Mouse (Mus musculus): ENCODE results near the gene Olfr108. TPM values are rescaled to one million over a fixed set of nuclear protein-coding genes. Genes with fewer than 3 reads are reported as not detected.

Gene Olfr108
- polyA plus RNA-seq (2012; rRNA removed): not detected in 2 replicates

DNA sequence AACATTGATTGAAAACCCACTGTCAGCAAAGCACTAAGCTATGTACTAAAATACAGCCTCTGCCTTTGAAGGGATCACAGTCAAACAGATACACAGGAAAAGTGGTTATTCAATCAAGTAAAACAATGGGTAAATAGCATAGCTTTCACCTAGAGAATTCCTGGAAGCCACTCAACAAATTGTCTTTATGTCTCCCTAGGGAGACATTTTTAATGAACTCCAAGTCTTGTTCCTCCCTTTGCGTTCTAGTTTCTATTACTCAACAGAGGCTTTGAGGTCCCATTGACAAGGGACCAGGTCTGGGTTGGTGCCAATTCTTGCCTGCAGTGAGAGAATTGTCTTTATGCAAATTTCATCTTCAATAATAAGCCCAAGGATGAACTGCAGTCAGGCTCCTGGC lies at the start of gene Olfr108:
Gene Olfr108 (plus strand): TSS at position 301 of the 400 bp plus-strand sequence.
- H3K36me3 ChIP-seq (ENCODE audit: control insufficient read depth, insufficient read depth, low read length): no peaks in the 10 kb centered on the region
- no peak within 1 kb of the TSS for H3K4me3 ChIP-seq (ENCODE audit: insufficient read depth, low read depth, low read length)
- no peak for DNase-seq
- TF ChIP-seq CTCF (conservative IDR thresholded peaks at IDR 0.05; ENCODE audit: insufficient read depth, insufficient read length, low read depth, low read length): no peak
- TF ChIP-seq POLR2A (IDR thresholded peaks at IDR 0.05; ENCODE audit: low read depth, low read length): no peak
- H3K4me1 ChIP-seq (ENCODE audit: control insufficient read depth, insufficient read depth, low read length): no peaks in the 10 kb centered on the region
- H3K27ac ChIP-seq (ENCODE audit: insufficient read depth, low read depth, low read length): no peak within 1 kb of the TSS
- H3K27me3 ChIP-seq (replicated peaks; ENCODE audit: control insufficient read depth, insufficient read depth, low read length): no peaks in the 10 kb centered on the region
- 83% methylated on average over 1 of the region's 1 CpGs for WGBS

GRCm38 (mm10) chr17:37398926-37399325 lies 46.4 kb upstream of the Olfr108 start, which contains the start of gene Olfr107:
Gene Olfr107 (plus strand): TSS chr17:37399226.
- DNase-seq: no peak
- Histone ChIP-seq H3K4me1 (ENCODE audit: control insufficient read depth, insufficient read depth, low read length) (no peaks in the 10 kb centered on the region), H3K4me3 (ENCODE audit: insufficient read depth, low read depth, low read length) (no peak within 1 kb of the TSS), H3K27me3 (replicated peaks; ENCODE audit: control insufficient read depth, insufficient read depth, low read length) (no peaks in the 10 kb centered on the region), H3K36me3 (ENCODE audit: control insufficient read depth, insufficient read depth, low read length) (no peaks in the 10 kb centered on the region), H3K27ac (ENCODE audit: insufficient read depth, low read depth, low read length) (no peak within 1 kb of the TSS)
- WGBS: 74% methylated on average over 3 of the region's 3 CpGs
- TF ChIP-seq CTCF (conservative IDR thresholded peaks at IDR 0.05; ENCODE audit: insufficient read depth, insufficient read length, low read depth, low read length) (no peak), POLR2A (IDR thresholded peaks at IDR 0.05; ENCODE audit: low read depth, low read length) (no peak)

DNA sequence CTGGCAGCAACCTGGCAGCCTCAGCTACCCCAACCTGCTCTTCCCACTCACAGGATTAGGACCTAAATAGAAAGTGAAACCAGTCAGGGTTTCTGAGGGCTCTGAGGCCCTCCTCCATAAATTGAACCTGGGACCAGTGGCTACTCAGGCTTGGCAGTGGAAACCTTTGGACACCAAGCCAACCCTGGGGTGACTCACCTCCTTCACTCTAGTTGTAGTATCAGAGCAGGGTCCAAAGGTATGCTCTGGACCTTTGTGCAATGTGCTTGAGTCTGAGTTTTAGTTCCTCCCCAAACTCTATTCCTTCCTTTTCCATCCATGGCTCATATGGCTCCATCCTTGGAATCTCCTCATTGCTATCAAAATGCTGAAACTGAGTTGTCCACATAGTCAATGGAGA lies 31.9 kb upstream of the Olfr108 start:
- Histone ChIP-seq H3K36me3 (ENCODE audit: control insufficient read depth, insufficient read depth, low read length) (no peaks in the 10 kb centered on the region), H3K4me1 (ENCODE audit: control insufficient read depth, insufficient read depth, low read length) (no peaks in the 10 kb centered on the region), H3K27me3 (replicated peaks; ENCODE audit: control insufficient read depth, insufficient read depth, low read length) (no peaks in the 10 kb centered on the region), H3K4me3 (ENCODE audit: insufficient read depth, low read depth, low read length) (no peak overlapping the region), H3K27ac (ENCODE audit: insufficient read depth, low read depth, low read length) (no peak overlapping the region)
- no peak for DNase-seq
- no peak for TF ChIP-seq CTCF (conservative IDR thresholded peaks at IDR 0.05; ENCODE audit: insufficient read depth, insufficient read length, low read depth, low read length)
- TF ChIP-seq POLR2A (IDR thresholded peaks at IDR 0.05; ENCODE audit: low read depth, low read length): no peak

DNA sequence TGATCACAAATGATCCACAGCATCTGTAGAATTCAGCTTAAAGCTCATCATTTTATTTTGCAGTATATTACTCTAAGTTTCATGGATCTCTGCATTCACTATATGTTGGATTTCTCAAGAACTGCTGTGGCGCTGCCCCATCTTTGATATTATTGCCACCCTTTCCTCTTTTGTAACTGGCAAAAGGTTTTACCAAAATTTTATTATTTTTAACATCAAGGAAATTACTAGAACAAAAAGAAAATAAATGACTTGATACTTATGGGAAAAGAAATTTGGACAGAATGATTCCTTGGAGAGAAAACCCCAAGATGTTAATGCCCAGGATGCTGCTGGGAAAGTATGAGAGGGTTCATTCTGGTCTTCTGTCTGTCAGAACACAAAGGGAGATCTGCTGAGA lies 13.3 kb downstream of the Olfr108 start, which contains the start of gene Olfr109:
Gene Olfr109 (plus strand): TSS at position 301 of the 400 bp plus-strand sequence.
- H3K36me3 ChIP-seq (ENCODE audit: control insufficient read depth, insufficient read depth, low read length): no peaks in the 10 kb centered on the region
- H3K4me1 ChIP-seq (ENCODE audit: control insufficient read depth, insufficient read depth, low read length): no peaks in the 10 kb centered on the region
- DNase-seq: no peak
- no peak for TF ChIP-seq CTCF (conservative IDR thresholded peaks at IDR 0.05; ENCODE audit: insufficient read depth, insufficient read length, low read depth, low read length)
- no peak for TF ChIP-seq POLR2A (IDR thresholded peaks at IDR 0.05; ENCODE audit: low read depth, low read length)
- no peaks in the 10 kb centered on the region for H3K27me3 ChIP-seq (replicated peaks; ENCODE audit: control insufficient read depth, insufficient read depth, low read length)
- no peak within 1 kb of the TSS for H3K27ac ChIP-seq (ENCODE audit: insufficient read depth, low read depth, low read length)
- H3K4me3 ChIP-seq (ENCODE audit: insufficient read depth, low read depth, low read length): no peak within 1 kb of the TSS
- WGBS: 80% methylated on average over 1 of the region's 1 CpGs

DNA sequence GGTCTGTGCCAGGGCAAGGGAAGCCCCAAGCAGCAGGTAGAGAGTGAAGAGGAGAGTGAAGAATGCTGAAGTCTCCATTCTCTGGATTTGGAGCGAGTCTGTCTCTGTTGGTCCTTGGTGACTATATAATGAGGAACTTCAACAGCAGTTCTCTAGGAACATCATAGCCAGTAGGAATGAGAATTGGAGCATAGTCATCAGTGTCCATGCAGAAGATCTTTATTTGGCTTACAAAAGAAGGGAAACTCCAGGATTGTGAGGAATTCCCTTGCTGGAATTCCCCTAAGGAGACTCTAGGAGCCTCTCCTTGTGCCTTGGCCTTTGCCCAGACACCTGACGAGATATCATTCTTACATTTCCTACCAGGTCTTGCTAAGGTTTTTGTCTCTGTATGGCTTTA lies 38.2 kb downstream of the Olfr108 start, which contains the start of gene H2-M2:
Gene H2-M2 (minus strand): TSS at position 101 of the 400 bp plus-strand sequence.
- TF ChIP-seq CTCF (conservative IDR thresholded peaks at IDR 0.05; ENCODE audit: insufficient read depth, insufficient read length, low read depth, low read length) (no peak), POLR2A (IDR thresholded peaks at IDR 0.05; ENCODE audit: low read depth, low read length) (no peak)
- H3K4me3 ChIP-seq (ENCODE audit: insufficient read depth, low read depth, low read length): no peak within 1 kb of the TSS
- H3K4me1 ChIP-seq (ENCODE audit: control insufficient read depth, insufficient read depth, low read length): no peaks in the 10 kb centered on the region
- no peak within 1 kb of the TSS for H3K27ac ChIP-seq (ENCODE audit: insufficient read depth, low read depth, low read length)
- DNase-seq: no peak
- WGBS: 70% methylated on average over 2 of the region's 2 CpGs
- no peaks in the 10 kb centered on the region for H3K36me3 ChIP-seq (ENCODE audit: control insufficient read depth, insufficient read depth, low read length)
- H3K27me3 ChIP-seq (replicated peaks; ENCODE audit: control insufficient read depth, insufficient read depth, low read length): no peaks in the 10 kb centered on the region

GRCm38 (mm10) chr17:37491930-37492518 lies 46.7 kb downstream of the Olfr108 start, which contains the start of gene Olfr110:
Gene Olfr110 (plus strand): TSS chr17:37492468.
- H3K27ac ChIP-seq (ENCODE audit: insufficient read depth, low read depth, low read length): no peak within 1 kb of the TSS
- no peaks in the 10 kb centered on the region for H3K27me3 ChIP-seq (replicated peaks; ENCODE audit: control insufficient read depth, insufficient read depth, low read length)
- H3K4me3 ChIP-seq (ENCODE audit: insufficient read depth, low read depth, low read length): no peak within 1 kb of the TSS
- TF ChIP-seq CTCF (conservative IDR thresholded peaks at IDR 0.05; ENCODE audit: insufficient read depth, insufficient read length, low read depth, low read length): no peak
- no peak for TF ChIP-seq POLR2A (IDR thresholded peaks at IDR 0.05; ENCODE audit: low read depth, low read length)
- H3K4me1 ChIP-seq (ENCODE audit: control insufficient read depth, insufficient read depth, low read length): no peaks in the 10 kb centered on the region
- H3K36me3 ChIP-seq (ENCODE audit: control insufficient read depth, insufficient read depth, low read length): no peaks in the 10 kb centered on the region
- 50% methylated on average over 1 of the region's 1 CpGs for WGBS
- DNase-seq: peak; percentile 3

Other genes starting within 250 kb of the Olfr108 start
- gene Olfr94, start 244.5 kb upstream of the Olfr108 start, polyA plus RNA-seq (2012; rRNA removed): not detected in 2 replicates
- not detected in 2 replicates for gene Olfr95, start 232.4 kb upstream of the Olfr108 start, polyA plus RNA-seq (2012; rRNA removed)
- not detected in 2 replicates for gene Olfr96, start 225.3 kb upstream of the Olfr108 start, polyA plus RNA-seq (2012; rRNA removed)
- not detected in 2 replicates for gene Olfr97, start 208.2 kb upstream of the Olfr108 start, polyA plus RNA-seq (2012; rRNA removed)
- not detected in 2 replicates for gene Olfr98, start 181.7 kb upstream of the Olfr108 start, polyA plus RNA-seq (2012; rRNA removed)
- 4.0 and 6.0 TPM in 2 replicates for gene H2-M3, start 175.3 kb upstream of the Olfr108 start, polyA plus RNA-seq (2012; rRNA removed)
- gene Olfr99, start 162.0 kb upstream of the Olfr108 start, polyA plus RNA-seq (2012; rRNA removed): not detected in 2 replicates
- not detected in 2 replicates for gene Olfr101, start 141.2 kb upstream of the Olfr108 start, polyA plus RNA-seq (2012; rRNA removed)
- gene Olfr102, start 128.4 kb upstream of the Olfr108 start, polyA plus RNA-seq (2012; rRNA removed): not detected in 2 replicates
- not detected in 2 replicates for gene Olfr103, start 105.8 kb upstream of the Olfr108 start, polyA plus RNA-seq (2012; rRNA removed)
- not detected in 2 replicates for gene Olfr104-ps, start 85.9 kb upstream of the Olfr108 start, polyA plus RNA-seq (2012; rRNA removed)
- gene Olfr105-ps, start 66.4 kb upstream of the Olfr108 start, polyA plus RNA-seq (2012; rRNA removed): not detected in 2 replicates
- not detected in 2 replicates for gene Olfr106-ps, start 55.1 kb upstream of the Olfr108 start, polyA plus RNA-seq (2012; rRNA removed)
- not detected in 2 replicates for gene Olfr107, start 46.3 kb upstream of the Olfr108 start, polyA plus RNA-seq (2012; rRNA removed)
- gene Olfr109, start 13.4 kb downstream of the Olfr108 start, polyA plus RNA-seq (2012; rRNA removed): not detected in 2 replicates
- 0.18 and 1.3 TPM in 2 replicates for gene H2-M2, start 38.1 kb downstream of the Olfr108 start, polyA plus RNA-seq (2012; rRNA removed)
- not detected in 2 replicates for gene Olfr110, start 47.0 kb downstream of the Olfr108 start, polyA plus RNA-seq (2012; rRNA removed)
- 0.08 and 0.25 TPM in 2 replicates for gene Olfr111, start 62.5 kb downstream of the Olfr108 start, polyA plus RNA-seq (2012; rRNA removed)
- gene Olfr112, start 124.0 kb downstream of the Olfr108 start, polyA plus RNA-seq (2012; rRNA removed): not detected in 2 replicates
- not detected in 2 replicates for gene Olfr113, start 132.2 kb downstream of the Olfr108 start, polyA plus RNA-seq (2012; rRNA removed)
- not detected in 2 replicates for gene Olfr114, start 147.3 kb downstream of the Olfr108 start, polyA plus RNA-seq (2012; rRNA removed)
- gene Olfr115, start 181.6 kb downstream of the Olfr108 start, polyA plus RNA-seq (2012; rRNA removed): not detected in 2 replicates
- gene Olfr116, start 181.7 kb downstream of the Olfr108 start, polyA plus RNA-seq (2012; rRNA removed): not detected in 2 replicates
- not detected in 2 replicates for gene Olfr117, start 218.3 kb downstream of the Olfr108 start, polyA plus RNA-seq (2012; rRNA removed)
- gene Olfr118, start 221.5 kb downstream of the Olfr108 start, polyA plus RNA-seq (2012; rRNA removed): not detected in 2 replicates